Mouse (Mus musculus) hindbrain, postnatal 0 days (tissue): ENCODE results near the gene Grap. TPM values are rescaled to one million over a fixed set of nuclear protein-coding genes. Genes with fewer than 3 reads are reported as not detected.
A peak's percentile ranks its signal among the peaks of the same experiment; 100 is the strongest.

ENCODE experiments used
- ATAC-seq: fragments of 200-750 bp; cut with Nextera tagmentation; 2 replicates; pipeline ENCODE4 v1.8.0; 2017; ENCODE audit warnings: mild to moderate bottlenecking, moderate TSS enrichment, moderate library complexity
- DNase-seq: peaks from one replicate; pipeline ENCODE4 v3.0.0-alpha.2; 2015; ENCODE audit warnings: low spot score
- H3K27ac ChIP-seq: fragments of 300-500 bp; sonication (generic); 2 replicates; pipeline ENCODE4 v1.5.1; 2014; ENCODE audit warnings: mild to moderate bottlenecking
- H3K27me3 ChIP-seq: fragments of 300-500 bp; sonication (generic); 2 replicates; pipeline ENCODE4 v1.6.1; 2014; ENCODE audit warnings: low read length, mixed read lengths; ENCODE audit not compliant: insufficient read depth
- H3K36me3 ChIP-seq: fragments of 300-500 bp; sonication (generic); 2 replicates; pipeline ENCODE4 v1.6.1; 2014; ENCODE audit warnings: low read length, mixed read lengths; ENCODE audit not compliant: insufficient read depth
- H3K4me1 ChIP-seq: fragments of 300-500 bp; sonication (generic); 2 replicates; pipeline ENCODE4 v1.6.1; 2014; ENCODE audit warnings: antibody characterized with exemption, low read length, mixed read lengths; ENCODE audit not compliant: insufficient read depth
- H3K4me2 ChIP-seq: fragments of 300-500 bp; sonication (generic); 2 replicates; pipeline ENCODE4 v1.6.1; 2014; ENCODE audit warnings: low read depth, mild to moderate bottlenecking, low read length, moderate library complexity, mixed read lengths
- H3K4me3 ChIP-seq: fragments of 300-500 bp; sonication (generic); 2 replicates; pipeline ENCODE4 v1.5.1; 2014; ENCODE audit warnings: low read length
- H3K9ac ChIP-seq: fragments of 300-500 bp; sonication (generic); replicated peaks from 2 replicates; pipeline ENCODE4 v1.6.1; 2014; ENCODE audit warnings: mild to moderate bottlenecking, low read length, moderate library complexity, mixed read lengths
- H3K9me3 ChIP-seq: fragments of 300-500 bp; sonication (generic); 2 replicates; pipeline ENCODE4 v1.6.1; 2016; ENCODE audit warnings: low read length, mixed read lengths
- CTCF ChIP-seq: IDR thresholded peaks from 2 replicates; pipeline ENCODE4 v1.5.1; 2016; ENCODE audit warnings: antibody characterized with exemption, control low read depth, low read depth
- WGBS: fragments of 180-500 bp; shearing (Covaris S2); extraction: QIAGEN DNeasy Blood & Tissue Kit; methylation state at CpG from one replicate; pipeline ENCODE4 v1.1.7; 2014; 5-methylcytosine and 5-hydroxymethylcytosine counted together
- polyA plus RNA-seq: library from polyadenylated mRNA; unstranded; fragments of >200 nt; fragmentation: Nextera tagmentation; extraction: Ambion mirVana; gene quantifications from 2 replicates; pipeline ENCODE4 v1.2.1, GENCODE M21; 2015
- total RNA-seq: library from RNA; depleted of rRNA; stranded (reverse); fragments of >200 nt; gene quantifications from 2 replicates; pipeline ENCODE4 v1.2.3, GENCODE M21; 2014

Gene Grap
- total and polyA plus RNA-seq, 2 experiments from 2014 or later: 7.4 to 7.7 TPM

GRCm38 (mm10) chr11:61677709-61678108 is 24.6 kb downstream of the Grap start:
- Histone ChIP-seq H3K9ac (no peak overlapping the region), H3K27ac (no peak overlapping the region), H3K27me3 (no peaks in the 10 kb centered on the region), H3K9me3 (no peaks in the 10 kb centered on the region), H3K4me2 (no peak overlapping the region), H3K36me3 (no peaks in the 10 kb centered on the region), H3K4me1 (peaks cover 9% of the 10 kb centered on the region), H3K4me3 (no peak overlapping the region)
- no peak for ATAC-seq
- WGBS: 87% methylated on average over 4 of the region's 4 CpGs
- no peak for TF ChIP-seq CTCF
- no peak for DNase-seq

- H3K4me2 ChIP-seq: no peak overlapping the region
- 81% methylated on average over 4 of the region's 4 CpGs for WGBS
- no peak overlapping the region for H3K27ac ChIP-seq
- no peaks in the 10 kb centered on the region for H3K9me3 ChIP-seq
- no peak for ATAC-seq
- H3K27me3 ChIP-seq: peaks cover 14% of the 10 kb centered on the region
- no peak for TF ChIP-seq CTCF
- no peak overlapping the region for H3K4me3 ChIP-seq
- DNase-seq: no peak
- H3K9ac ChIP-seq: no peak overlapping the region
- no peaks in the 10 kb centered on the region for H3K36me3 ChIP-seq
- H3K4me1 ChIP-seq: peaks cover 6% of the 10 kb centered on the region
These were observed 26.2 kb downstream of the Grap start for GRCm38 (mm10) chr11:61679091-61679866.

- Histone ChIP-seq H3K36me3 (no peaks in the 10 kb centered on the region), H3K4me1 (no peaks in the 10 kb centered on the region), H3K27ac (no peak within 1 kb of the TSS), H3K27me3 (peaks cover 24% of the 10 kb centered on the region), H3K9ac (no peak within 1 kb of the TSS), H3K4me2 (peak within 1 kb of the TSS; percentile 46), H3K9me3 (no peaks in the 10 kb centered on the region), H3K4me3 (peak within 1 kb of the TSS; percentile 33)
- DNase-seq: no peak
- TF ChIP-seq CTCF: no peak
- peak; percentile 42; the same call in 1 of the 2 replicates for ATAC-seq
- 2% methylated on average over 76 of the region's 76 CpGs for WGBS
These were observed 31.1 kb downstream of the Grap start, which contains the start of gene Fam83g for GRCm38 (mm10) chr11:61683907-61684731. Gene Fam83g, plus strand, starts transcription at chr11:61684091.

GRCm38 (mm10) chr11:61685119-61685725 is 32.2 kb downstream of the Grap start:
- Histone ChIP-seq H3K36me3 (no peaks in the 10 kb centered on the region), H3K27ac (no peak overlapping the region), H3K4me3 (no peak overlapping the region), H3K9ac (no peak overlapping the region), H3K27me3 (peaks cover 24% of the 10 kb centered on the region), H3K4me1 (no peaks in the 10 kb centered on the region), H3K4me2 (no peak overlapping the region), H3K9me3 (no peaks in the 10 kb centered on the region)
- ATAC-seq: no peak
- no peak for DNase-seq
- 69% methylated on average over 8 of the region's 8 CpGs for WGBS
- TF ChIP-seq CTCF: no peak

GRCm38 (mm10) chr11:61686141-61686540 is 33.1 kb downstream of the Grap start:
- TF ChIP-seq CTCF: no peak

GRCm38 (mm10) chr11:61686906-61687453 is 33.9 kb downstream of the Grap start:
- H3K4me3 ChIP-seq: no peak overlapping the region
- no peak overlapping the region for H3K4me2 ChIP-seq
- DNase-seq (no peak), ATAC-seq (no peak)
- H3K27me3 ChIP-seq: peaks cover 24% of the 10 kb centered on the region
- 42% methylated on average over 10 of the region's 10 CpGs for WGBS
- TF ChIP-seq CTCF: no peak
- no peaks in the 10 kb centered on the region for H3K9me3 ChIP-seq
- H3K36me3 ChIP-seq: no peaks in the 10 kb centered on the region
- H3K4me1 ChIP-seq: no peaks in the 10 kb centered on the region
- no peak overlapping the region for H3K9ac ChIP-seq
- H3K27ac ChIP-seq: no peak overlapping the region

More at GRCm38 (mm10) chr11:61686141-61686540, 33.1 kb downstream of the Grap start:
- 65% methylated on average over 2 of the region's 2 CpGs for WGBS
- DNase-seq (no peak), ATAC-seq (no peak)
- H3K27me3 ChIP-seq: peaks cover 24% of the 10 kb centered on the region
- no peaks in the 10 kb centered on the region for H3K9me3 ChIP-seq
- H3K4me2 ChIP-seq: no peak overlapping the region
- H3K4me3 ChIP-seq: no peak overlapping the region
- no peak overlapping the region for H3K27ac ChIP-seq
- H3K4me1 ChIP-seq: no peaks in the 10 kb centered on the region
- no peak overlapping the region for H3K9ac ChIP-seq
- no peaks in the 10 kb centered on the region for H3K36me3 ChIP-seq
